Mouse (Mus musculus) kidney, adult 2 months (tissue): ENCODE measurements around the gene Tnfrsf4. TPM values are rescaled to one million over a fixed set of nuclear protein-coding genes. Genes with fewer than 3 reads are reported as not detected.

Source experiments
- DNase-seq: peaks from one replicate; pipeline ENCODE4 v3.0.0; 2021
- H3K27ac ChIP-seq: fragments of 200-500 bp; 2 replicates; pipeline ENCODE4 v1.5.1; 2012; ENCODE audit warnings: low read depth, low read length, control low read depth, inconsistent platforms; ENCODE audit not compliant: insufficient read depth
- H3K27me3 ChIP-seq: fragments of 200-500 bp; replicated peaks from 2 replicates; pipeline ENCODE4 v1.6.1; 2012; ENCODE audit warnings: mild to moderate bottlenecking, moderate library complexity, low read length, inconsistent platforms; ENCODE audit not compliant: control insufficient read depth, insufficient read depth
- H3K36me3 ChIP-seq: fragments of 200-500 bp; 2 replicates; pipeline ENCODE4 v1.6.1; 2012; ENCODE audit warnings: mild to moderate bottlenecking, moderate library complexity, low read length, inconsistent platforms; ENCODE audit not compliant: control insufficient read depth, insufficient read depth
- H3K4me1 ChIP-seq: fragments of 200-500 bp; 2 replicates; pipeline ENCODE4 v1.6.1; 2011; ENCODE audit warnings: low read length; ENCODE audit not compliant: control insufficient read depth, insufficient read depth
- H3K4me3 ChIP-seq: fragments of 200-500 bp; 2 replicates; pipeline ENCODE4 v1.5.1; 2011; ENCODE audit warnings: mild to moderate bottlenecking, low read depth, low read length, control low read depth; ENCODE audit not compliant: insufficient read depth
- CTCF ChIP-seq: fragments of 200-500 bp; conservative IDR thresholded peaks from 2 replicates; pipeline ENCODE4 v1.5.1; 2011; ENCODE audit warnings: low read depth, mild to moderate bottlenecking, control low read depth, low read length, moderate library complexity, mixed read lengths; ENCODE audit not compliant: insufficient read depth, insufficient read length
- POLR2A ChIP-seq: fragments of 200-500 bp; IDR thresholded peaks from one replicate; pipeline ENCODE4 v1.6.1; 2011; ENCODE audit warnings: low read depth, low read length, control low read depth
- WGBS: fragments of 180-500 bp; shearing (Covaris S2); methylation state at CpG from one replicate; pipeline ENCODE4 v1.1.7; 2018; 5-methylcytosine and 5-hydroxymethylcytosine counted together
- polyA plus RNA-seq: library from polyadenylated mRNA; depleted of rRNA; stranded (reverse); fragments of >200 nt; gene quantifications from 2 replicates; pipeline ENCODE4 v1.2.3, GENCODE M21; 2012; rRNA removed

Gene Tnfrsf4
- 1.6 and 3.8 TPM in 2 replicates for polyA plus RNA-seq

GRCm38 (mm10) chr4:156013637-156014036 lies at the start of gene Tnfrsf4:
Tnfrsf4 (plus strand) TSS chr4:156013843.
- no peak for TF ChIP-seq POLR2A
- TF ChIP-seq CTCF: no peak
- no peak within 1 kb of the TSS for H3K27ac ChIP-seq
- H3K36me3 ChIP-seq: 0 out of 2 replicates have a peak, but pooled peaks cover 2% of the 10 kb centered on the region
- no peaks in the 10 kb centered on the region for H3K4me1 ChIP-seq
- no peak within 1 kb of the TSS for H3K4me3 ChIP-seq
- DNase-seq: no peak
- WGBS: 77% methylated on average over 8 of the region's 8 CpGs
- no peaks in the 10 kb centered on the region for H3K27me3 ChIP-seq

GRCm38 (mm10) chr4:155964396-155964795 lies 49.2 kb upstream of the Tnfrsf4 start:
- H3K27me3 ChIP-seq: no peaks in the 10 kb centered on the region
- no peak overlapping the region for H3K4me3 ChIP-seq
- H3K27ac ChIP-seq: no peak overlapping the region
- 0 out of 2 replicates have a peak, but pooled peaks cover 4% of the 10 kb centered on the region for H3K4me1 ChIP-seq
- TF ChIP-seq CTCF (no peak), POLR2A (no peak)
- peak; percentile 70 for DNase-seq
- WGBS: 68% methylated on average over 11 of the region's 11 CpGs
- no peaks in the 10 kb centered on the region for H3K36me3 ChIP-seq

- no peak for TF ChIP-seq CTCF
- TF ChIP-seq POLR2A: no peak
- H3K36me3 ChIP-seq: no peaks in the 10 kb centered on the region
- no peak for DNase-seq
- H3K4me1 ChIP-seq: no peaks in the 10 kb centered on the region
- 57% methylated on average over 13 of the region's 13 CpGs for WGBS
- H3K27me3 ChIP-seq: no peaks in the 10 kb centered on the region
- no peak overlapping the region for H3K4me3 ChIP-seq
- no peak overlapping the region for H3K27ac ChIP-seq
Observed at GRCm38 (mm10) chr4:155969043-155969653, 44.5 kb upstream of the Tnfrsf4 start.

- H3K4me1 ChIP-seq: no peaks in the 10 kb centered on the region
- DNase-seq: no peak
Observed at GRCm38 (mm10) chr4:155970286-155970685, 43.4 kb upstream of the Tnfrsf4 start.

GRCm38 (mm10) chr4:155972651-155973050 lies 41.0 kb upstream of the Tnfrsf4 start:
- no peak for DNase-seq
- 76% methylated on average over 6 of the region's 6 CpGs for WGBS
- Histone ChIP-seq H3K4me1 (no peaks in the 10 kb centered on the region), H3K36me3 (no peaks in the 10 kb centered on the region), H3K4me3 (no peak overlapping the region), H3K27ac (no peak overlapping the region), H3K27me3 (no peaks in the 10 kb centered on the region)
- TF ChIP-seq CTCF (no peak), POLR2A (no peak)

More at GRCm38 (mm10) chr4:155970286-155970685, 43.4 kb upstream of the Tnfrsf4 start:
- Histone ChIP-seq H3K4me3 (no peak overlapping the region), H3K36me3 (no peaks in the 10 kb centered on the region), H3K27me3 (no peaks in the 10 kb centered on the region), H3K27ac (no peak overlapping the region)
- no peak for TF ChIP-seq CTCF
- no peak for TF ChIP-seq POLR2A
- WGBS: 81% methylated on average over 5 of the region's 5 CpGs

- TF ChIP-seq POLR2A (no peak), CTCF (no peak)
- Histone ChIP-seq H3K27ac (no peak overlapping the region), H3K27me3 (no peaks in the 10 kb centered on the region), H3K4me1 (no peaks in the 10 kb centered on the region), H3K4me3 (no peak overlapping the region), H3K36me3 (no peaks in the 10 kb centered on the region)
- DNase-seq: no peak
- 55% methylated on average over 2 of the region's 2 CpGs for WGBS
Observed at GRCm38 (mm10) chr4:155973239-155973638, 40.4 kb upstream of the Tnfrsf4 start.

- TF ChIP-seq POLR2A: no peak
- no peak for TF ChIP-seq CTCF
- WGBS: 79% methylated on average over 12 of the region's 12 CpGs
- Histone ChIP-seq H3K36me3 (no peaks in the 10 kb centered on the region), H3K27ac (no peak overlapping the region), H3K4me3 (no peak overlapping the region), H3K4me1 (no peaks in the 10 kb centered on the region), H3K27me3 (no peaks in the 10 kb centered on the region; the same call in 1 of the 2 replicates)
- DNase-seq: no peak
Observed at GRCm38 (mm10) chr4:155981436-155982082, 32.1 kb upstream of the Tnfrsf4 start.
